Mouse (Mus musculus) cerebellum, adult (tissue): ENCODE results near the gene Olfr477.
"Not testable (repeated sequence)": the region's sequence is repeated elsewhere in the genome, so short reads cannot be mapped to it uniquely, and the experiment has no call there.

Experiments used
- ATAC-seq: cut with Nextera tagmentation; 2 replicates; pipeline ENCODE4 v1.9.2; 2017; ENCODE audit warnings: mild to moderate bottlenecking, moderate library complexity, mixed read lengths; ENCODE audit not compliant: insufficient number of reproducible peaks, low FRiP score, low TSS enrichment

The Olfr477 gene

GRCm38 (mm10) chr7:107986393-107986792, at the start of gene Olfr477:
TSS of gene Olfr477 (plus strand) at chr7:107986693.
- no peak for ATAC-seq

- ATAC-seq, result not testable (repeated sequence)
These were observed 34.0 kb upstream of the Olfr477 start for GRCm38 (mm10) chr7:107952539-107952938.

- no peak for ATAC-seq
These were observed 32.1 kb upstream of the Olfr477 start, which contains the start of gene Olfr474 for GRCm38 (mm10) chr7:107954343-107954742. TSS of gene Olfr474 (plus strand) at chr7:107954643.

GRCm38 (mm10) chr7:107964503-107964902, 22.0 kb upstream of the Olfr477 start, which contains the start of gene Olfr476:
TSS of gene Olfr476 (plus strand) at chr7:107964803.
- no peak for ATAC-seq

- not testable (repeated sequence) for ATAC-seq
These were observed 27.8 kb downstream of the Olfr477 start for GRCm38 (mm10) chr7:108014256-108014655.

- no peak for ATAC-seq
These were observed 47.4 kb downstream of the Olfr477 start, which contains the start of gene Olfr478 for GRCm38 (mm10) chr7:108033889-108034288. TSS of gene Olfr478 (minus strand) at chr7:108033989.
